Mouse (Mus musculus): ENCODE measurements around the gene Tdg. TPM values are rescaled to one million over a fixed set of nuclear protein-coding genes. Genes with fewer than 3 reads are reported as not detected.
"Not testable (repeated sequence)": the region's sequence is repeated elsewhere in the genome, so short reads cannot be mapped to it uniquely, and the experiment has no call there.

The Tdg gene
- total RNA-seq (2021) = 10 to 100 TPM; 10.5 to 12.0 TPM
- long read RNA-seq, experiment 1, transcript Tdg-208 (10 exons, 3,502 nt) = major isoform, 19 of 32 reads
- long read RNA-seq, experiment 1, partial matches to known transcripts = 0 of 32 reads
- long read RNA-seq, experiment 1, other reads (novel, unspliced or antisense) = 10 of 32 reads
- long read RNA-seq, experiment 2, transcript Tdg-208 (10 exons, 3,502 nt) = major isoform, 9 of 11 reads
- long read RNA-seq, experiment 2, partial matches to known transcripts = 0 of 11 reads
- long read RNA-seq, experiment 2, other reads (novel, unspliced or antisense) = 2 of 11 reads

DNA sequence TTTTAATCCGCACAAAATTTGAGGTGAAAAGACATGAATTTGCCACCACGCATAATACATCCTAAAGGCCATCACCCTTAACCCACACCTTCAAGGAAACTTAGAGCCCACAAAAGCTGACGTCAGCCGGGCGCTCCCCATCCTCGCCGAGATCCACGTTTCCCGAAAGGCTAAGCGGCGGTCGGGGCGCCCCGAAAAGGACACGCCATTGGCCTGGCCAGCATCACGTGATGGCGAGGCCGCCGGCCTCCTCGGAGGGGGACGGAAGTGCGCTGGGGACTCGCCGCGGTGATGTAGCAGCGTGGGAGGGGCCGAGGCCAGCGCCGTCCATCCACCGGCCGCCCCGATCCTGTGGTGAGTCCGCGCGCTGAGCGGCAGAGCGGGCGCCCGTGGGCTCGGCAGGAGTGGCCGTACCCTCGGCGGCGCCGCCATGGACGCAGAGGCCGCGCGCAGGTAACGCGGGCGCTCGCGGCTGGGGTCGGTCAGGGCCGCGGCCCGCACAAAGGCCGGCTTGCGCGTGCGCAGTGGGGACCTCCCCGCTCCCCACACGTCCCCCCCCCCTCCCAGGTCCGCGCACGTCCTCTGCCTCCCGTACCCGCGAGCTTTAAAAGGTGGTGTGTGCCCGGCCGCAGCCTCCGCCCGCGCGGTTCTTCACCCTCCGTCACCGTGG, at the start of gene Tdg:
TSS of gene Tdg (plus strand) at position 243 of the 670 bp plus-strand sequence.
- peak; percentile 89 for DNase-seq (ENCODE audit: low spot score)

- DNase-seq (ENCODE audit: low spot score) = not testable (repeated sequence)
These were observed 40.0 kb upstream of the Tdg start for GRCm38 (mm10) chr10:82589673-82590072.

- not testable (repeated sequence) for DNase-seq (ENCODE audit: low spot score)
These were observed 35.2 kb upstream of the Tdg start for GRCm38 (mm10) chr10:82594421-82594820.

DNA sequence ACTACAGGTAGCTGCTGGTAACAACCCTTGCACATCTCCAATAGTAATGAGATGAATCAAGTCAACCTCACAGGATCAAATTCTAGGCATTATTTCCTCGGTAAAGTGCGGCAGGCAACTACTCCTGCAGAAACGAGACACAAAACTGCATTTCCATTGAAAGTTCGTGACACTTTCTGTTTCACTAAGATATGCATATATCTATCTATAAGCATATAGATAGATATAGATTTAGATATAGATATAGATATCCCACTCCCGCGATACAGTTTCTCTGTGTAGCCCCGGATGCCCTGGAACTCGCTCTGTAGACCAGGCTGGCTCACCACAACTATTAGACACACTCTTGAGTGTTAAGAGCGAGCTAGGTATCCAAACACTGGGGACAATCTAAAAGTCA, 7.4 kb upstream of the Tdg start:
- no peak for DNase-seq (ENCODE audit: low spot score)

DNA sequence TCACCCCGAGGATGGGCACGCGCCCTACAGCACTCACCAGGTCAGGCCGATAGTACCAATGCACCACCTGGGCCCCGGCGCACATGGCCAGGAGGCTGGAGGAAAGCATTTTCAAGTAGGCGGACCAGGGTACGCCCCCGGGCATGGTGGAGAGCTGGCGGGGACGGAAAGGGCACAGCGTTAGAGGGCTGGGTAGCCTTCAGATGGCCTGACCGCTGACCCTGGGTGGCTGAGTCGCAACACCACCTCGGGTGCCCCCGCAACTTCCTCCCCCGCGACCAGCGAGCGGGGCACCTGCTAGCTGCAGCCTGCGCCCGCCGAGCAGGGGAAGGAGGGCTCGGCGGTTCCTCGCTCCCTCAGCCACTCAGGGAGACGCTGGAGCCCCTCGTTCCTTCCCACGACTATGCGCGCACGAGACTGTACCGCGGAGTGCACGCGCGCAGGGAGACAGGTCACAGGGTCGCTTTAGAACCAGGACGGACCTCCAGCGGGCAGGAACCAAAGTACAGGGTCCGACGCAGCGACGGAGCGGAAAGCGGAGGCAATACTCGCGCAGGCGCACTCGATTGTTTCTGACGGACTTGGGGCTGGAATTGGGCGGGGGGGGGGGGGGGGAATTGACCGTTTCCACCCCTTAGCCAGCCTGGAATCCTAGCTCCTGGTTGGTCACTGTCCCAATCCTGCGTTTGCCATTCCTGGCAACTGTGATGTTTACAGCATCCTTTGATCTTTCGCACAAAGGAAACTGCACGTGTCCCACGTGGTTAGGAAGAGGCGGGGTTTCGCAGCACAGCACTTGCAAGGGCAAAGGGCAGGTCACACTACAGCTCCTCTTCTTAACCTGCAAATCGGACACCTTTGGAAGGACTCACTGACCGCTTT, 6.7 kb upstream of the Tdg start, which contains the start of gene 1190007I07Rik:
TSS of gene 1190007I07Rik (minus strand) at position 558 of the 882 bp plus-strand sequence.
- peak; percentile 87 for DNase-seq (ENCODE audit: low spot score)

- DNase-seq (ENCODE audit: low spot score) = not testable (repeated sequence)
These were observed 6.1 kb upstream of the Tdg start for GRCm38 (mm10) chr10:82623553-82623932.

- peak; percentile 10 for DNase-seq (ENCODE audit: low spot score)
These were observed 480 bp upstream of the Tdg start for GRCm38 (mm10) chr10:82629111-82629585.

GRCm38 (mm10) chr10:82630497-82630896, 869 bp downstream of the Tdg start:
- DNase-seq (ENCODE audit: low spot score) = no peak

GRCm38 (mm10) chr10:82631133-82631532, 1.5 kb downstream of the Tdg start:
- DNase-seq (ENCODE audit: low spot score) = no peak

DNA sequence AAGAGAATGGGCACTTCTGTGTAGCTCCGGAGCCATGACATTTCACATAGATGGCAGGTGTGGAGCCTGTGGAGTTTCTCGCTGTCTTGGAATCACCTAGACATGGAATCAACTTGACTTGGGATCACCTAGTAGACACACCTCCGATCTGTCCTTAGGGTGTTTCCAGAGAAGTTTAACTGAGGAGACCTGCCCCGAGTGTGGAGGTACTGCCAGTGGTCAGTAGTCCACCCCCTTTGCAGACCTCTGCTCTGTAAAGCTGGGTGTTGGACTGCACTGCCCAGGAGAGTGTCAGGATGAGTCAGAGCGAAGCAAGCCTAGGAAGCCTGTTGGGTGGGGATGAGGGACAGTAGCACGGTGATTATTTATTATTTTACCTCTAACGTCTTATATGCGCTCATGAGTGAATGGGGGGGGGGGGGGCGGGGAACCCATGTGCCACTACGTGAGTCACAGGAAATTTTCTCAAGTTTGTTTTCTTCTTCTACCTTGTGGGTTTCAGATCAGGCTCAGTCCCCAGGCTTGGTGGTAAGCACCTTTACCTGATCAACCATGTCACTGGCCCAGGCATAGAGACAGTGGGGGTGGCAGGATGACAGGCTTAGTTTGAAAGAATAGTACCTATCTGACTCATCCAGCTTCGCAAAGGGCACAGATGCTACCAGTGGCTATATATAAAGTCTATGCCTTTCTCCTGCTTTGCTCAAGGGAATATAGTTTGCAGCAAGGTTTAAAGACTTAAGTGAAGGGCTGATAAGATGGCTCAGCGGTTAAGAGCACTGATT, 3.1 kb downstream of the Tdg start:
- no peak for DNase-seq (ENCODE audit: low spot score)

GRCm38 (mm10) chr10:82634348-82634747, 4.7 kb downstream of the Tdg start:
- no peak for DNase-seq (ENCODE audit: low spot score)

- no peak for DNase-seq (ENCODE audit: low spot score)
These were observed 6.7 kb downstream of the Tdg start for GRCm38 (mm10) chr10:82636321-82636720.

GRCm38 (mm10) chr10:82639032-82639698, 9.5 kb downstream of the Tdg start:
- no peak for DNase-seq (ENCODE audit: low spot score)

- no peak for DNase-seq (ENCODE audit: low spot score)
These were observed 11.9 kb downstream of the Tdg start for GRCm38 (mm10) chr10:82641481-82641880.

GRCm38 (mm10) chr10:82646083-82646482, 16.5 kb downstream of the Tdg start:
- DNase-seq (ENCODE audit: low spot score) = no peak

DNA sequence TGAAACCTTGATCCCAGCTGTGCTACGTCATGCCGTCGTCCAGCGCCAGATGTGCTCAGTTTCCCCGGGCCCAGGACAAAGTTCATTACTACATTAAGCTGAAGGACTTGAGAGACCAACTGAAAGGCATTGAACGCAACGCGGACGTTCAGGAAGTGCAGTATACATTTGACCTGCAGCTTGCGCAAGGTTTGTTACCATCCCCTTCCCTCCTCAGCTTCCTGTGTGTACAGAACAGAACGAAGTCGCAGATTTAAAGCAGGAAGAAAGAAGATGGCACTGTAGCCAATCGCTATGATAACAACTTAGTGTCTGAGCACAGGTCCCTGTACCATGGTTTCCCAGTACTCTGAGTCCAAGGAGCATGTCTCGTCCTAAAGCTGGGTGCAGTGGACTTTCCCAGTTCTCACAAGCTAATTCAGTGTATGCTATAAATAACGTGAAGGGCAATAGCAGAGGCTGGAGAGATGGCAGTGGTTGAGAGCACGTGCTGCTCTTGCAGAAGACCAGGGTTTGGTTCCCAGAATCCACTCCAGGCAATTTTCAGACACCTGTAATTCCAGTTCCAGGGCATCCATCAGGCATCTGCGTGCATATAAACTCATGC, 17.7 kb downstream of the Tdg start:
- DNase-seq (ENCODE audit: low spot score) = no peak

DNA sequence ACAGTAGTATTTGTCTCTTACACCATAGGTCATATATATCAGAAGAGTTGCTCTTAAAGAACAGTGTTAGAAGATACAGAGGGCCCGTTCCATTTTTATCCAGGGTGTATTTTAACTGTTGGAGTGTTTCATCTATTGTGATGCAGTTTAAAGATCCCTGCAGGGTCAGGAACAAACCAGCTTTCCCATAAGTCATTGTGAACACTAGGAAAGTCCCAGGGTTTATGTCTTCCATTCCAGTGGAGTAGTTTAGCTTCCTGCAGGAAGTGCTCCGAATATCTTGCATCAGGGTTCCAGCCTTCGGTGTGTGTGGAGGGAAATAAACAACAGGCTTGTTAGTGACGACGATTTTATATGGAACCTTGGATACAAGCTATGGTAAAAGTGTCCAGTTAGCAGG, 21.6 kb downstream of the Tdg start:
- no peak for DNase-seq (ENCODE audit: low spot score)

- DNase-seq (ENCODE audit: low spot score) = no peak
These were observed 23.0 kb downstream of the Tdg start for GRCm38 (mm10) chr10:82652625-82653024.

GRCm38 (mm10) chr10:82654581-82654980, 25.0 kb downstream of the Tdg start:
- DNase-seq (ENCODE audit: low spot score) = no peak

GRCm38 (mm10) chr10:82661820-82662219, 32.2 kb downstream of the Tdg start:
- no peak for DNase-seq (ENCODE audit: low spot score)
